Mouse (Mus musculus) neural tube, postnatal 0 days (tissue): ENCODE results near the gene Adgrd1. TPM values are rescaled to one million over a fixed set of nuclear protein-coding genes. Genes with fewer than 3 reads are reported as not detected.

ENCODE experiments used
- polyA plus RNA-seq: library from polyadenylated mRNA; unstranded; fragments of >200 nt; fragmentation: Nextera tagmentation; extraction: Ambion mirVana; gene quantifications from 2 replicates; pipeline ENCODE4 v1.2.1, GENCODE M21; 2015

Gene Adgrd1
- polyA plus RNA-seq = 0.43 and 0.45 TPM in 2 replicates

GRCm38 (mm10) chr5:129096511-129096910 lies at the start of gene Adgrd1:
Gene Adgrd1, plus strand, starts transcription at chr5:129096750.

Other genes starting within 250 kb of the Adgrd1 start
- 4.7 and 4.8 TPM in 2 replicates for gene Rimbp2, start 143.3 kb upstream of the Adgrd1 start, polyA plus RNA-seq
- gene Stx2, start 88.2 kb upstream of the Adgrd1 start, polyA plus RNA-seq = 14.9 and 17.7 TPM in 2 replicates
- 247 and 269 TPM in 2 replicates for gene Ran, start 76.7 kb upstream of the Adgrd1 start, polyA plus RNA-seq